Mouse (Mus musculus) liver, embryonic 11.5 days (tissue): Measurements from ENCODE around the gene Scml4. TPM values are rescaled to one million over a fixed set of nuclear protein-coding genes. Genes with fewer than 3 reads are reported as not detected.

Experiments
- ATAC-seq: fragments of 200-750 bp; cut with Nextera tagmentation; replicated peaks from 2 replicates; pipeline ENCODE4 v1.8.0; 2017; ENCODE audit warnings: moderate number of reproducible peaks, mild to moderate bottlenecking, moderate TSS enrichment, moderate library complexity; ENCODE audit not compliant: low FRiP score
- DNase-seq: peaks from one replicate; pipeline ENCODE4 v3.0.0-alpha.2; 2017; ENCODE audit warnings: low spot score
- H3K27ac ChIP-seq: fragments of 300-500 bp; sonication (generic); 2 replicates; pipeline ENCODE4 v1.5.1; 2014; ENCODE audit warnings: mild to moderate bottlenecking, low read depth, low read length, control low read depth
- H3K27me3 ChIP-seq: fragments of 300-500 bp; sonication (generic); replicated peaks from 2 replicates; pipeline ENCODE4 v1.6.1; 2014; ENCODE audit warnings: low read length, mixed read lengths; ENCODE audit not compliant: control insufficient read depth, insufficient read depth
- H3K36me3 ChIP-seq: fragments of 300-500 bp; sonication (generic); 2 replicates; pipeline ENCODE4 v1.6.1; 2014; ENCODE audit warnings: mild to moderate bottlenecking, low read length, moderate library complexity, mixed read lengths; ENCODE audit not compliant: control insufficient read depth, insufficient read depth
- H3K4me1 ChIP-seq: fragments of 300-500 bp; sonication (generic); replicated peaks from 2 replicates; pipeline ENCODE4 v1.6.1; 2014; ENCODE audit warnings: low read length, mixed read lengths; ENCODE audit not compliant: control insufficient read depth, insufficient read depth
- H3K4me2 ChIP-seq: fragments of 300-500 bp; sonication (generic); 2 replicates; pipeline ENCODE4 v1.6.1; 2014; ENCODE audit warnings: mild to moderate bottlenecking, control low read depth, moderate library complexity
- H3K4me3 ChIP-seq: fragments of 300-500 bp; sonication (generic); 2 replicates; pipeline ENCODE4 v1.5.1; 2014; ENCODE audit warnings: low read depth, low read length, control low read depth
- H3K9ac ChIP-seq: fragments of 300-500 bp; sonication (generic); 2 replicates; pipeline ENCODE4 v1.6.1; 2014; ENCODE audit warnings: low read depth, low read length, control low read depth
- H3K9me3 ChIP-seq: fragments of 300-500 bp; sonication (generic); 2 replicates; pipeline ENCODE4 v1.6.1; 2016; ENCODE audit warnings: low read length, inconsistent platforms, mixed read lengths; ENCODE audit not compliant: control insufficient read depth
- WGBS: fragments of 180-500 bp; shearing (Covaris S2); extraction: QIAGEN DNeasy Blood & Tissue Kit; methylation state at CpG from one replicate; pipeline ENCODE4 v1.1.7; 2014; 5-methylcytosine and 5-hydroxymethylcytosine counted together
- polyA plus RNA-seq: library from polyadenylated mRNA; unstranded; fragments of >200 nt; fragmentation: Nextera tagmentation; extraction: Ambion mirVana; gene quantifications from 2 replicates; pipeline ENCODE4 v1.2.1, GENCODE M21; 2014

The Scml4 gene
- polyA plus RNA-seq, 1 experiment from 2014 or later, result 0.40 TPM

GRCm38 (mm10) chr10:42941278-42941677 lies 81.1 kb downstream of the Scml4 start:
- Histone ChIP-seq H3K27ac (no peak overlapping the region), H3K36me3 (no peaks in the 10 kb centered on the region), H3K4me1 (no peaks in the 10 kb centered on the region), H3K4me2 (no peak overlapping the region), H3K27me3 (0 out of 2 replicates have a peak, but pooled peaks cover 2% of the 10 kb centered on the region), H3K4me3 (no peak overlapping the region), H3K9ac (no peak overlapping the region), H3K9me3 (no peaks in the 10 kb centered on the region)
- no peak for DNase-seq
- no peak for ATAC-seq
- WGBS, result 81% methylated on average over 4 of the region's 4 CpGs

- Histone ChIP-seq H3K4me2 (no peak overlapping the region), H3K4me3 (no peak overlapping the region), H3K27ac (no peak overlapping the region), H3K36me3 (no peaks in the 10 kb centered on the region), H3K27me3 (0 out of 2 replicates have a peak, but pooled peaks cover 4% of the 10 kb centered on the region), H3K9me3 (no peaks in the 10 kb centered on the region), H3K4me1 (no peaks in the 10 kb centered on the region), H3K9ac (no peak overlapping the region)
- ATAC-seq (no peak), DNase-seq (no peak)
- WGBS, result 77% methylated on average over 14 of the region's 14 CpGs
These were observed 81.6 kb downstream of the Scml4 start for GRCm38 (mm10) chr10:42941697-42942221.

- WGBS, result 74% methylated on average over 3 of the region's 3 CpGs
- no peak overlapping the region for H3K4me2 ChIP-seq
- H3K9me3 ChIP-seq, result no peaks in the 10 kb centered on the region
- no peaks in the 10 kb centered on the region for H3K4me1 ChIP-seq
- H3K27ac ChIP-seq, result no peak overlapping the region
- ATAC-seq (no peak), DNase-seq (no peak)
- H3K36me3 ChIP-seq, result no peaks in the 10 kb centered on the region
- no peak overlapping the region for H3K9ac ChIP-seq
- H3K27me3 ChIP-seq, result 0 out of 2 replicates have a peak, but pooled peaks cover 5% of the 10 kb centered on the region
- no peak overlapping the region for H3K4me3 ChIP-seq
These were observed 82.1 kb downstream of the Scml4 start for GRCm38 (mm10) chr10:42942300-42942699.

GRCm38 (mm10) chr10:42945316-42945715 lies 85.1 kb downstream of the Scml4 start:
- Histone ChIP-seq H3K9ac (no peak overlapping the region), H3K36me3 (no peaks in the 10 kb centered on the region), H3K27me3 (peaks cover 6% of the 10 kb centered on the region; the same call in 1 of the 2 replicates), H3K4me1 (no peaks in the 10 kb centered on the region), H3K27ac (no peak overlapping the region), H3K4me3 (no peak overlapping the region), H3K9me3 (no peaks in the 10 kb centered on the region), H3K4me2 (no peak overlapping the region)
- 62% methylated on average over 4 of the region's 4 CpGs for WGBS
- ATAC-seq (no peak), DNase-seq (no peak)

- H3K4me3 ChIP-seq, result no peak overlapping the region
- DNase-seq (no peak), ATAC-seq (no peak)
- peaks cover 4% of the 10 kb centered on the region for H3K4me1 ChIP-seq
- peaks cover 6% of the 10 kb centered on the region; the same call in 1 of the 2 replicates for H3K27me3 ChIP-seq
- H3K9me3 ChIP-seq, result no peaks in the 10 kb centered on the region
- no peak overlapping the region for H3K4me2 ChIP-seq
- no peaks in the 10 kb centered on the region for H3K36me3 ChIP-seq
- WGBS, result 85% methylated on average over 5 of the region's 5 CpGs
- no peak overlapping the region for H3K9ac ChIP-seq
- H3K27ac ChIP-seq, result no peak overlapping the region
These were observed 87.2 kb downstream of the Scml4 start for GRCm38 (mm10) chr10:42947336-42947735.

- peaks cover 4% of the 10 kb centered on the region for H3K4me1 ChIP-seq
- peak; percentile 73 for ATAC-seq
- H3K27ac ChIP-seq, result no peak overlapping the region
- H3K9ac ChIP-seq, result no peak overlapping the region
- H3K27me3 ChIP-seq, result peaks cover 13% of the 10 kb centered on the region; the same call in 1 of the 2 replicates
- WGBS, result 3% methylated on average over 7 of the region's 8 CpGs
- H3K9me3 ChIP-seq, result no peaks in the 10 kb centered on the region
- H3K36me3 ChIP-seq, result no peaks in the 10 kb centered on the region
- no peak for DNase-seq
- no peak overlapping the region for H3K4me3 ChIP-seq
- peak overlapping the region; percentile 16; the same call in 1 of the 2 replicates for H3K4me2 ChIP-seq
These were observed 90.1 kb downstream of the Scml4 start for GRCm38 (mm10) chr10:42950252-42950751.

- Histone ChIP-seq H3K4me3 (no peak overlapping the region), H3K27me3 (peaks cover 13% of the 10 kb centered on the region), H3K9ac (no peak overlapping the region), H3K27ac (no peak overlapping the region), H3K9me3 (no peaks in the 10 kb centered on the region), H3K4me1 (peaks cover 4% of the 10 kb centered on the region), H3K4me2 (no peak overlapping the region), H3K36me3 (no peaks in the 10 kb centered on the region)
- no peak; the same call in 1 of the 2 replicates for ATAC-seq
- 55% methylated on average over 20 of the region's 20 CpGs for WGBS
- no peak for DNase-seq
These were observed 91.2 kb downstream of the Scml4 start for GRCm38 (mm10) chr10:42951078-42952045.

GRCm38 (mm10) chr10:42952046-42952420 lies 91.9 kb downstream of the Scml4 start:
- H3K9me3 ChIP-seq, result no peaks in the 10 kb centered on the region
- no peak overlapping the region for H3K9ac ChIP-seq
- ATAC-seq (no peak), DNase-seq (no peak)
- no peak overlapping the region for H3K27ac ChIP-seq
- no peaks in the 10 kb centered on the region for H3K36me3 ChIP-seq
- H3K4me3 ChIP-seq, result no peak overlapping the region
- WGBS, result 26% methylated on average over 9 of the region's 9 CpGs
- H3K4me1 ChIP-seq, result peaks cover 4% of the 10 kb centered on the region
- no peak overlapping the region for H3K4me2 ChIP-seq
- H3K27me3 ChIP-seq, result peaks cover 11% of the 10 kb centered on the region
